Mouse (Mus musculus) kidney, adult 9 months (tissue): ENCODE measurements around the gene Vpreb1.

ENCODE experiments used
- DNase-seq: peaks from one replicate; pipeline ENCODE4 v3.0.0; 2022

The Vpreb1 gene

GRCm38 (mm10) chr16:16854836-16855235 lies 15.8 kb downstream of the Vpreb1 start:
- peak; percentile 84 for DNase-seq

GRCm38 (mm10) chr16:16852411-16852810 lies 18.2 kb downstream of the Vpreb1 start:
- DNase-seq = no peak

DNA sequence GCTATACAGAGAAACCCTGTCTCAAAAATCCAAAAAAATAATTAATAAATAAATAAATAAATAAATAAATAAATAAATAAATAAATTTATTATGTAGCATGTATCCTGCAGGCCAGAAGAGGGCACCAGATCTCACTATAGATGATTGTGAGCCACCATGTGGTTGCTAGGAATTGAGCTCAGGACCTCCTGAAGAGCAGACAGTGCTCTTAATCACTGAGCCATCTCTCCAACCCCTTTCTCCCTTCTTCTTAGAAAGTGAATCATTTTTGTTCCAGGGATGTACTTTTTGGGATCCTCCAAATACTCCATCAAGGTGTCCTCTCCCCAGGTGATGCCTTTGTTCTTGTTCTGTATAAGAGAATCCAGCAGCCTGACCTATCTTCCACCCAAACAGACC lies 21.4 kb downstream of the Vpreb1 start:
- DNase-seq = no peak

GRCm38 (mm10) chr16:16829671-16830070 lies 41.0 kb downstream of the Vpreb1 start:
- no peak for DNase-seq

GRCm38 (mm10) chr16:16828757-16829615 lies 41.7 kb downstream of the Vpreb1 start, which contains the start of gene Spag6l:
TSS of gene Spag6l (minus strand) at chr16:16829456.
- DNase-seq = peak; percentile 31

- no peak for DNase-seq
Observed at GRCm38 (mm10) chr16:16826223-16826622, 44.4 kb downstream of the Vpreb1 start.

DNA sequence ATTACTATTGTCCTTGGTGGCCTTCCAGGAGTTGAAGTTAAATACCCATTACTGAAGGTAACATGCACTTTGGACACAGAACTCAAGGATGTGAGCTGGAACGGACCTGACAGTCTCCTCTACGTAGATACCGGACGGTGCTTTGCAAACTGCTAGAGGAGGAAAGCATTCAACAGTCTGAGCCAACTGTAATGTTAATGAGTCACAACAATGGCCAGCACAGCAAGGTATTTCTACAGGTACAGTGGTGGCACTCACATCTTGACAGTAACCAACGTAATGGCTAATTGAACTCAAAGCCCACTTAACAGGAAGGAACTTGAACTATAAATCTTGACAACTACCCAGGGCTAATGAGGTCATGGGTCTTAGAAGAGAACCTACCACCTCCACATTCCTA lies 45.2 kb downstream of the Vpreb1 start:
- peak; percentile 10 for DNase-seq
